Mouse (Mus musculus): ENCODE measurements at regions not wholly inside any gene's neighbourhood (a gene's known extent, or its start where the extent isn't known, plus 50 kb on each side); places are given as distances from the start of the nearest gene placed in this dataset.
A peak's percentile ranks its signal among the peaks of the same experiment; 100 is the strongest.

- H3K36me3 ChIP-seq (ENCODE audit: poor library complexity, severe bottlenecking) = no peaks in the 10 kb centered on the region
- H3K27ac ChIP-seq = no peak overlapping the region
- no peak overlapping the region for H3K9ac ChIP-seq
- peaks cover 4% of the 10 kb centered on the region for H3K9me3 ChIP-seq (replicated peaks)
- H3K27me3 ChIP-seq = no peaks in the 10 kb centered on the region
- peaks cover 31% of the 10 kb centered on the region for H3K4me1 ChIP-seq
- 80% methylated on average over 5 of the region's 5 CpGs for whole genome bisulfite sequencing
- no peak for ATAC-seq
- no peak overlapping the region for H3K4me3 ChIP-seq
- no peak overlapping the region for H3K4me2 ChIP-seq
Measured at GRCm38 (mm10) chr12:109521199-109521780, 68.7 kb downstream of the Dlk1 start.

GRCm38 (mm10) chr12:109520414-109520813, 67.8 kb downstream of the Dlk1 start:
- 6% methylated on average over 8 of the region's 8 CpGs for WGBS

DNA sequence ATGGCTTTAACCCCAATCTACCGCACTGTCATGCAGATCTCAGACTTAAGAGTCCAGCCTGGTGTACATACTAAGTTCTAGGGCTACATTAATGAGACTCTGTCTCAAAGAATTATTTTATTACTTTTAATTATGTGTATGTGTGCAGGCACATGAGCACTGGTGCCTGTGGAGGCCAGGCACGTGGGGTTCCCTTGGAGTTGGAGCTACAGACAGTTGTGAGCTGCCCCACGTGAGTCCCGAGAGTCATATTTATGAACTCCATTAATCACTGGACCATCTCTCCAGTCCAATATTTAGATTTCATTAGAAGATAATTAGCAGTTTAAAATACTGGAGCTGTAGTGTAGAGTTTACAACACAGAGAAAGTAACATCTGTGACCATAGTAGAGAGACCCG, 67.2 kb downstream of the Dlk1 start:
- H3K9me3 ChIP-seq (replicated peaks) = no peaks in the 10 kb centered on the region
- no peak overlapping the region for H3K4me3 ChIP-seq
- no peak overlapping the region for H3K4me2 ChIP-seq
- ATAC-seq = no peak
- peaks cover 31% of the 10 kb centered on the region for H3K4me1 ChIP-seq
- 42% methylated on average over 5 of the region's 5 CpGs for WGBS
- H3K9ac ChIP-seq = no peak overlapping the region
- no peaks in the 10 kb centered on the region for H3K27me3 ChIP-seq
- no peak overlapping the region for H3K27ac ChIP-seq
- no peaks in the 10 kb centered on the region for H3K36me3 ChIP-seq (ENCODE audit: poor library complexity, severe bottlenecking)

More at GRCm38 (mm10) chr12:109520414-109520813, 67.8 kb downstream of the Dlk1 start:
- H3K4me1 ChIP-seq = peaks cover 31% of the 10 kb centered on the region
- H3K36me3 ChIP-seq (ENCODE audit: poor library complexity, severe bottlenecking) = no peaks in the 10 kb centered on the region
- no peak overlapping the region for H3K27ac ChIP-seq
- H3K4me2 ChIP-seq = peak overlapping the region; percentile 7; the same call in 1 of the 2 replicates
- H3K27me3 ChIP-seq = no peaks in the 10 kb centered on the region
- H3K9ac ChIP-seq = no peak overlapping the region
- H3K9me3 ChIP-seq (replicated peaks) = no peaks in the 10 kb centered on the region
- ATAC-seq = no peak
- H3K4me3 ChIP-seq = no peak overlapping the region

DNA sequence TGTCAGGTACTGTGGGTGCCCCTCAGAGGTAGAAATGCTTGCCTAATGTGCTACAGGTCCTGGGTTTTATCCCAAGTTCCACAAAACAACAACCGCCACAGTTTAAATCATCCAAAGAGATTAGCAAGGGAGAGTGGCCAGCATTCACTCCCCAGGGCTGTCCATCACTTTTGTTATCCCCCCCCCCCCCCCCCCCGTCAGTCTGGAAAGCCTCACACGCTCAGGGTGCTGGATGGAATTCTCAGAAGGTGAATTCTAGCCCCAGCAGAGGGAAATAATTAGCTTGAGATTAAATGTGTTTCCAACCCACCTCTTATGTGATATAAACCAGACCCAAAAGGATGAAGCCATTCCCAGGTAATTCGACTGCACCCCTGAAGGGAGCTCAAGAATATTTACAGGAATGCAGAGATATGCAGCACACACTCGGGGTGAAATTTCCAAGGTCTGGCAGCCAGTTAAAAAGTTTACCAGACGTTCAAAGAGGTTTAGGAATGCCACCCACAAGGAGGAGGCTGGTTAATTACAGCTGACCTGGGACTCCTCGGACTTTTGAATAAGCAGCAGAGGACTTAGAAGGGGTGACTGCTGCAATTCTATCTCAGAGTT, 65.9 kb downstream of the Dlk1 start:
- Histone ChIP-seq H3K4me3 (no peak overlapping the region), H3K27ac (no peak overlapping the region), H3K9me3 (replicated peaks) (no peaks in the 10 kb centered on the region), H3K27me3 (no peaks in the 10 kb centered on the region), H3K9ac (no peak overlapping the region), H3K4me2 (no peak overlapping the region), H3K36me3 (ENCODE audit: poor library complexity, severe bottlenecking) (no peaks in the 10 kb centered on the region), H3K4me1 (peaks cover 31% of the 10 kb centered on the region)
- 8% methylated on average over 7 of the region's 7 CpGs for WGBS
- ATAC-seq = no peak

GRCm38 (mm10) chr12:109517764-109518163, 65.1 kb downstream of the Dlk1 start:
- peaks cover 31% of the 10 kb centered on the region for H3K4me1 ChIP-seq
- H3K36me3 ChIP-seq (ENCODE audit: poor library complexity, severe bottlenecking) = no peaks in the 10 kb centered on the region
- H3K27me3 ChIP-seq = no peaks in the 10 kb centered on the region
- H3K27ac ChIP-seq = no peak overlapping the region
- 52% methylated on average over 7 of the region's 7 CpGs for WGBS
- no peak overlapping the region for H3K9ac ChIP-seq
- no peaks in the 10 kb centered on the region for H3K9me3 ChIP-seq (replicated peaks)
- ATAC-seq = no peak
- no peak overlapping the region for H3K4me2 ChIP-seq
- no peak overlapping the region for H3K4me3 ChIP-seq

- peaks cover 7% of the 10 kb centered on the region; the same call in 1 of the 2 replicates for H3K27me3 ChIP-seq
- peaks cover 35% of the 10 kb centered on the region for H3K4me1 ChIP-seq
- no peak overlapping the region for H3K4me3 ChIP-seq
- H3K4me2 ChIP-seq = no peak overlapping the region
- no peak overlapping the region for H3K9ac ChIP-seq
- no peaks in the 10 kb centered on the region for H3K9me3 ChIP-seq (replicated peaks)
- 49% methylated on average over 4 of the region's 4 CpGs for WGBS
- H3K36me3 ChIP-seq (ENCODE audit: poor library complexity, severe bottlenecking) = no peaks in the 10 kb centered on the region
- ATAC-seq = no peak
- no peak overlapping the region for H3K27ac ChIP-seq
Measured at GRCm38 (mm10) chr12:109516961-109517360, 64.3 kb downstream of the Dlk1 start.

GRCm38 (mm10) chr12:109514292-109514818, 61.7 kb downstream of the Dlk1 start:
- no peak overlapping the region for H3K27ac ChIP-seq
- H3K4me2 ChIP-seq = no peak overlapping the region
- WGBS = 91% methylated on average over 9 of the region's 9 CpGs
- H3K36me3 ChIP-seq (ENCODE audit: poor library complexity, severe bottlenecking) = no peaks in the 10 kb centered on the region
- no peak overlapping the region for H3K4me3 ChIP-seq
- peaks cover 37% of the 10 kb centered on the region for H3K4me1 ChIP-seq
- peaks cover 7% of the 10 kb centered on the region for H3K27me3 ChIP-seq
- no peaks in the 10 kb centered on the region for H3K9me3 ChIP-seq (replicated peaks)
- no peak overlapping the region for H3K9ac ChIP-seq
- no peak for ATAC-seq
